Mouse (Mus musculus) ES-E14 (cell line): ENCODE results near the gene Nfkbia.

ENCODE experiments used
- CHD2 ChIP-seq: IDR thresholded peaks from 2 replicates; pipeline ENCODE4 v1.6.1; 2014; ENCODE audit warnings: mild to moderate bottlenecking, low read depth, low read length, inconsistent platforms
- HCFC1 ChIP-seq: IDR thresholded peaks from 2 replicates; pipeline ENCODE4 v1.6.1; 2012; ENCODE audit warnings: low read length, inconsistent platforms, borderline replicate concordance; ENCODE audit not compliant: insufficient read depth
- MAFK ChIP-seq: IDR thresholded peaks from 2 replicates; pipeline ENCODE4 v1.6.1; 2014; ENCODE audit warnings: mild to moderate bottlenecking, low read depth, low read length, inconsistent platforms; ENCODE audit not compliant: insufficient read depth
- ZC3H11A ChIP-seq: IDR thresholded peaks from 2 replicates; pipeline ENCODE4 v1.6.1; 2012; ENCODE audit warnings: low read depth, mild to moderate bottlenecking, inconsistent platforms, low read length, borderline replicate concordance
- ZNF384 ChIP-seq: IDR thresholded peaks from 2 replicates; pipeline ENCODE4 v1.6.1; 2012; ENCODE audit warnings: low read depth, low read length, inconsistent platforms

DNA sequence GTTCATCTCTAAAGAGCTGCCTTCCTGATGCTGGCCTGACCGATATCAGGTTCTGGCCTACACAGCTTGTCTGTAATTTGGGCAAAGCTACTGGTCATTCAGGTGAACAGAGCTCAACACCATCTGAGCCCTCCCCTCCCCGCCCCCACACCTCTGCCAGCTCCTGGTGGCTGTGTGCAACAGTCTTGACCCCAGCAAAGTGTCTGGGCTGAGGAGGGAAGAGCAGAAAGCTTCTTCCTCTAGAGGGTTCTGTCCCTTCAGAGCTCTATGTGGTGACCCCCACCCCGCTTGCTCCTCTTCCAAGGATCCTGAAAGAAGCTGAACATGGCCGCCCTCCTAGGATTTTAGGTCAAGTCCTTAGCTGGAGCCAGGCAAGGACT lies 46.1 kb downstream of the Nfkbia start:
- TF ChIP-seq MAFK (no peak), CHD2 (no peak), HCFC1 (no peak), ZNF384 (no peak), ZC3H11A (no peak)
